Mouse (Mus musculus): ENCODE data around the gene Lig3. TPM values are rescaled to one million over a fixed set of nuclear protein-coding genes. Genes with fewer than 3 reads are reported as not detected.
"Not testable (repeated sequence)": the region's sequence is repeated elsewhere in the genome, so short reads cannot be mapped to it uniquely, and the experiment has no call there.

The Lig3 gene
- polyA plus RNA-seq, 1 experiment: 16.7 TPM

DNA sequence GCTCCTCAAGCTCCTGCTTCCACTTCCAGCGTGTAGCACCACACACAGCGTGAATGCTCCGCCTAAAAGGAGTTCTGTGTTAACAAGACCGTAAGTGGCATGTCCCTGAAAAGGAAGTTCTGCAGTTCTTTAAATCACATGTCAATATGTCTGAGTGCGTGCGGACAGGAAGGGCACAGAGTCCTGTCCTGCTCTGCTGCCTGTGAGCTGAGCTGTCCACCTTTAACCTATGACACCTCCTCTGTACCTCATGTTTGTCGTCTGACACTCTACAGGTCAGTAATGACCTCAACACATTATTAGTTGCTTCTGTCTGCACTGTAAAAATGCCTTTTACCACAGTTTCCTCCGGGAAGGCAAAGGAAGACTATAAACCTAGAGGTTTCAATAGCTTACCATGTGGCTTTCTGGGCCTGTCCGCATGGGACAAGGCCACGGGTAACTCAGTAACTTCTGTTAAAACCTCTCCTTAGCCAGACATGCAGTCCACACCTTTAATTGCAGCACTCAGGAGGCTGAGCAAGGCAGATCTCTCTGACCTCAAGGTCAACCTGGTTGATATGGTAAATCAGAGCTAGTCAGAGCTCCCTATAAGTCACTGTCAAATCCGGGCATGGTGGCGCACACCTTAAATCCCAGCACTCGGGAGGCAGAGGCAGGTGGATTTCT is 40.0 kb downstream of the Lig3 start:
- H3ac ChIP-seq (ENCODE audit: control insufficient read depth, insufficient read length): no peak overlapping the region
- no peak overlapping the region for H3K4me3 ChIP-seq
- no peaks in the 10 kb centered on the region for H3K79me2 ChIP-seq (ENCODE audit: control insufficient read depth, insufficient read depth)
- H3K4me2 ChIP-seq (ENCODE audit: low read depth): no peak overlapping the region
- TF ChIP-seq USF1 (IDR thresholded peaks at IDR 0.05; ENCODE audit: low read depth): no peak
- no peak for TF ChIP-seq CEBPB (IDR thresholded peaks at IDR 0.05; ENCODE audit: insufficient read depth, poor library complexity, severe bottlenecking)
- no peak for TF ChIP-seq SRF (IDR thresholded peaks at IDR 0.05; ENCODE audit: control insufficient read depth, insufficient read length, low read depth)
- no peak for TF ChIP-seq TCF3 (IDR thresholded peaks at IDR 0.05; ENCODE audit: insufficient read length, low read depth)
- no peak for TF ChIP-seq E2F4 (IDR thresholded peaks at IDR 0.05; ENCODE audit: insufficient read depth)
- TF ChIP-seq MYOD1 (IDR thresholded peaks at IDR 0.05; ENCODE audit: control insufficient read depth in 1 of 3, insufficient read length in 2 of 3, low read depth in 2 of 3): no peak
- no peak for TF ChIP-seq REST (IDR thresholded peaks at IDR 0.05; ENCODE audit: insufficient read depth, insufficient read length)
- TF ChIP-seq MYOG (IDR thresholded peaks at IDR 0.05; ENCODE audit: control insufficient read depth in 1 of 3, insufficient read depth in 1 of 3, insufficient read length in 2 of 3, low read depth in 2 of 3): no peak
- no peak for TF ChIP-seq POLR2A (IDR thresholded peaks at IDR 0.05; ENCODE audit: insufficient read length, low read depth)
- no peak for TF ChIP-seq MAX (IDR thresholded peaks at IDR 0.05; ENCODE audit: low read depth)
- no peak for TF ChIP-seq POLR2AphosphoS2 (IDR thresholded peaks at IDR 0.05; ENCODE audit: insufficient read length, low read depth)
- no peak for TF ChIP-seq TCF12 (IDR thresholded peaks at IDR 0.05; ENCODE audit: insufficient read depth, poor library complexity, severe bottlenecking)
- no peaks in the 10 kb centered on the region for H3K27me3 ChIP-seq (ENCODE audit: control insufficient read depth, insufficient read depth, insufficient read length)
- H3K36me3 ChIP-seq (ENCODE audit: control insufficient read depth, insufficient read depth): no peaks in the 10 kb centered on the region

DNA sequence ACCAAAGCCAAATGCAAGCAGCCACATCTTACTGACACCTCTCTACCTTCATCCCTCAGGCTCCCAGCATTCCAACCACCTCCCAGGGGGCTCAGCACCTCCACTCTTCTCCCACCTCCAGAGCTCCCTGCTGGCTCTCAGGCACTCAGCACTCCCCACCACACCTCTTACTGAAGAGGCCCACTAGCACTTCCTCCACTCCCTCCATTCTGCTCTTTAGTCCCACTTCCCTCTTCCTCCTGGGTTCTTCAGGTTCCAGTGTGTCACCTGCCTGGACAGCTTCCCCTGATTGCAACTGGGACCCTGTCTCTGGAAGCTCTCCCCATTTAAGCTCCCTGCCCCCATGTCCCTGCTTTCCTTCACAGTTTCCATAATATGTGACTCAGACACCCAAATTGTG is 45.9 kb downstream of the Lig3 start:
- no peaks in the 10 kb centered on the region for H3K27me3 ChIP-seq (ENCODE audit: control insufficient read depth, insufficient read depth, insufficient read length)
- no peak overlapping the region for H3ac ChIP-seq (ENCODE audit: control insufficient read depth, insufficient read length)
- no peak overlapping the region for H3K4me2 ChIP-seq (ENCODE audit: low read depth)
- no peaks in the 10 kb centered on the region for H3K79me2 ChIP-seq (ENCODE audit: control insufficient read depth, insufficient read depth)
- TF ChIP-seq USF1 (IDR thresholded peaks at IDR 0.05; ENCODE audit: low read depth) (no peak), SRF (IDR thresholded peaks at IDR 0.05; ENCODE audit: control insufficient read depth, insufficient read length, low read depth) (no peak), POLR2AphosphoS2 (IDR thresholded peaks at IDR 0.05; ENCODE audit: insufficient read length, low read depth) (no peak), MAX (IDR thresholded peaks at IDR 0.05; ENCODE audit: low read depth) (no peak), REST (IDR thresholded peaks at IDR 0.05; ENCODE audit: insufficient read depth, insufficient read length) (no peak), CEBPB (IDR thresholded peaks at IDR 0.05; ENCODE audit: insufficient read depth, poor library complexity, severe bottlenecking) (no peak), TCF12 (IDR thresholded peaks at IDR 0.05; ENCODE audit: insufficient read depth, poor library complexity, severe bottlenecking) (no peak), MYOD1 (IDR thresholded peaks at IDR 0.05; ENCODE audit: control insufficient read depth in 1 of 3, insufficient read length in 2 of 3, low read depth in 2 of 3) (no peak), POLR2A (IDR thresholded peaks at IDR 0.05; ENCODE audit: insufficient read length, low read depth) (no peak), E2F4 (IDR thresholded peaks at IDR 0.05; ENCODE audit: insufficient read depth) (no peak), MYOG (IDR thresholded peaks at IDR 0.05; ENCODE audit: control insufficient read depth in 1 of 3, insufficient read depth in 1 of 3, insufficient read length in 2 of 3, low read depth in 2 of 3) (no peak), TCF3 (IDR thresholded peaks at IDR 0.05; ENCODE audit: insufficient read length, low read depth) (no peak)
- no peak overlapping the region for H3K4me3 ChIP-seq
- no peaks in the 10 kb centered on the region for H3K36me3 ChIP-seq (ENCODE audit: control insufficient read depth, insufficient read depth)

DNA sequence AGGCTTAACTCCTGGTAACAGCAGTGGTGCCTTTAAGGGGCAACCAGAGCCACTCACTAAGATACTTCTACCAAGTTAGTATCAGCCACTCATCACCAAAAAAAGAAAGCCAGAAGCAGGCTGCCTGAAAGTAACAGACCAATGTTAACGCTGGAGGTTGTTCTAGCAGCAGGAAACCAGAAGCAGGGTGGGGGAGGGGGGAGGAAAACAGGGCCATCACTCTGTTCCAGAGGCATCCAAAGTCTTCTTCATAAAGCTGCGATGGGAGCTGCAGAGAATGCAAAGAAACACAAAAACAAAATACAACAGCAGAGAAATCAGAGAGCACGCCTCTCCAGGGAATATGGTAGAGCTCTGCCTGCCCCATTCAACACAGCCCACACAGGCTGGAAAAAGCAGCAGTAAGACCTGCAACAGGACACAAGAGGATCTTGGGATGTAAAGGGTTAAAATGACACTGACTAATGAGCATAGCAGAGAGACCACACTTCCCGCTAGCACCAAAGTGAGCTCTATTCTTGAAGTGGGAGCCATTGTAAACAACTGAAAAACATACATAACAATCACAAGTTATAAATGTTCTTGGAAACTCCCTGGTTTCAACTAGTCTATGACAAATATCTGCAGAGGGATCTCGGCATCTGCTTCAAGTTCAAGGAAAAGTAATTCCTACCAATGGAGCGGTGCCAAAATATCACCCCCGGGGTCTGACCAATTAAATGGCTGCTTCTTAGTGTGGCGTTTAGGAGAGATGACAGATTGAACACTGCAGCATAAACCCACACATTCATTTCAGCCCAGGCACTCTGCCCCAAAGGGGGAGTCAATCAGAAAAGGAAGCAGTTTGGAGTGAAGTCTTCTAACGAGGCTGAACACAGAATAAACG is 50.3 kb downstream of the Lig3 start:
- no peaks in the 10 kb centered on the region for H3K79me2 ChIP-seq (ENCODE audit: control insufficient read depth, insufficient read depth)
- H3K4me3 ChIP-seq: no peak overlapping the region
- no peak for TF ChIP-seq TCF12 (IDR thresholded peaks at IDR 0.05; ENCODE audit: insufficient read depth, poor library complexity, severe bottlenecking)
- no peak for TF ChIP-seq POLR2A (IDR thresholded peaks at IDR 0.05; ENCODE audit: insufficient read length, low read depth)
- TF ChIP-seq TCF3 (IDR thresholded peaks at IDR 0.05; ENCODE audit: insufficient read length, low read depth): no peak
- no peak for TF ChIP-seq E2F4 (IDR thresholded peaks at IDR 0.05; ENCODE audit: insufficient read depth)
- TF ChIP-seq CEBPB (IDR thresholded peaks at IDR 0.05; ENCODE audit: insufficient read depth, poor library complexity, severe bottlenecking): no peak
- TF ChIP-seq POLR2AphosphoS2 (IDR thresholded peaks at IDR 0.05; ENCODE audit: insufficient read length, low read depth): no peak
- TF ChIP-seq MYOD1 (IDR thresholded peaks at IDR 0.05; ENCODE audit: control insufficient read depth in 1 of 3, insufficient read length in 2 of 3, low read depth in 2 of 3): no peak
- no peak for TF ChIP-seq SRF (IDR thresholded peaks at IDR 0.05; ENCODE audit: control insufficient read depth, insufficient read length, low read depth)
- TF ChIP-seq MAX (IDR thresholded peaks at IDR 0.05; ENCODE audit: low read depth): no peak
- no peak for TF ChIP-seq MYOG (IDR thresholded peaks at IDR 0.05; ENCODE audit: control insufficient read depth in 1 of 3, insufficient read depth in 1 of 3, insufficient read length in 2 of 3, low read depth in 2 of 3)
- no peak for TF ChIP-seq USF1 (IDR thresholded peaks at IDR 0.05; ENCODE audit: low read depth)
- no peak for TF ChIP-seq REST (IDR thresholded peaks at IDR 0.05; ENCODE audit: insufficient read depth, insufficient read length)
- H3ac ChIP-seq (ENCODE audit: control insufficient read depth, insufficient read length): no peak overlapping the region
- no peaks in the 10 kb centered on the region for H3K27me3 ChIP-seq (ENCODE audit: control insufficient read depth, insufficient read depth, insufficient read length)
- no peak overlapping the region for H3K4me2 ChIP-seq (ENCODE audit: low read depth)
- no peaks in the 10 kb centered on the region for H3K36me3 ChIP-seq (ENCODE audit: control insufficient read depth, insufficient read depth)

DNA sequence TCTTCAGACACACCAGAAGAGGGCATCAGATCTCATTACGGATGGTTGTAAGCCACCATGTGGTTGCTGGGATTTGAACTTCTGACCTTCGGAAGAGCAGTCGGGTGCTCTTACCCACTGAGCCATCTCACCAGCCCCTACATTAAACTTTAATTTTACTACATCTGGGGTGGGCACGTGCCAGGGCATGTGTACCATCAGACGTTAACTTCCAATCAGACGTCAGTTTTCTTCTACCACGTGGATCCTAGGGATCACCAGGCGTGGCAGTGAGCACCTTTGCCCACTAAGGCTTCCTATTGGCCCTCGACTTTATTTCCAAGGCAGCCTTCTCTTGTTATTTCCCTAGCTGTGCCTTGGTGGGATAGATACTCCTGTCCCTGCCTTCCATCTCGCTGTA is 51.5 kb downstream of the Lig3 start:
- H3K79me2 ChIP-seq (ENCODE audit: control insufficient read depth, insufficient read depth); H3K36me3 ChIP-seq (ENCODE audit: control insufficient read depth, insufficient read depth); H3K4me2 ChIP-seq (ENCODE audit: low read depth); H3ac ChIP-seq (ENCODE audit: control insufficient read depth, insufficient read length); H3K4me3 ChIP-seq; H3K27me3 ChIP-seq (ENCODE audit: control insufficient read depth, insufficient read depth, insufficient read length): not testable (repeated sequence)

Data from myocyte (in vitro differentiated cells).